Mouse (Mus musculus): ENCODE measurements around the gene Adipor2. TPM values are rescaled to one million over a fixed set of nuclear protein-coding genes. Genes with fewer than 3 reads are reported as not detected.

Gene Adipor2
- polyA plus RNA-seq, 1 experiment from 2014 or later = 39.2 TPM

- WGBS = 70% methylated on average over 7 of the region's 7 CpGs
- H3K4me3 ChIP-seq = no peak overlapping the region
- no peaks in the 10 kb centered on the region for H3K36me3 ChIP-seq (replicated peaks)
- no peak overlapping the region for H3K4me2 ChIP-seq
- H3K9ac ChIP-seq = no peak overlapping the region
- ATAC-seq (replicated peaks) = no peak
- no peaks in the 10 kb centered on the region for H3K27me3 ChIP-seq (replicated peaks)
- H3K9me3 ChIP-seq = no peaks in the 10 kb centered on the region
- peaks cover 26% of the 10 kb centered on the region for H3K4me1 ChIP-seq
- H3K27ac ChIP-seq = peak overlapping the region; percentile 64; the same call in 1 of the 2 replicates
These were observed 102.6 kb downstream of the Adipor2 start for GRCm38 (mm10) chr6:119314751-119315476.

DNA sequence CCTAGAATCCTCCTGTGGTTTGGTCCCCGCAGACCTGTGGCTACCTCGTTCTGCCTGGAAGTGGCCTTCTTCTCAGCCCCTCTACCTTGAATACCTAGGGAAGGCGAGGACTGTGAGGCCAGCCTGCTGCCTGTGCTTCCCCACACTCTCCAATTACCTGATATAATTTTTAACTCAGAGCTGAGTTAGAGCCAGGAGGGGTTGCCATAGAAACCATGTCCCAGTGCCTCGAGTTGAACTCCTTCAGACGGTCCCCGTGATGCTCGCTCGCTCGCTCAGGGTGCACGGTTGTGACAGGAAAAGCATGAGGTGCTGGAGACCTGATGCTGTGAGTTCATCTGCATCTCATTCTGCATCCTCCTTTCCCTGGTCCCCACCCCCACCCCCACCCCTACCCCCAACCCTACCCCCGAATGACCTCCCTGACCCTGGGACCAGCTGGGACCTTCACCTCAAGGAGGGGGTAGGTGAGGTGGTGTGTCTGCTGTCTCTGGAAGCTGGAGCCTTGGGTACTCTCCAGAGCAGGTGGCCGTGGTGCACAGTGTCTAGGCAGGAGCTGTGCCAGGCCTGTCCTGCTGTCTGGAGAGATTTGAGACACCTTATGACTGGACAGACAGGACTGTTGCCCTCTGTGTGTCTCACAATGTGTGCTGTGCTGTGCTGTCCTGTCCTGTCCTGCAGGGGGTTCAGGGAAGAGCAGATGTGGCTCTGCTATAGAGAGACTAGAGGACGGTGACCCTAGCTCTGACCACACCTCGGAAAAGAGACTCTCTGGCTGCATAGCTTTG lies 103.7 kb downstream of the Adipor2 start:
- Histone ChIP-seq H3K27ac (peak overlapping the region; percentile 64), H3K27me3 (replicated peaks) (no peaks in the 10 kb centered on the region), H3K9me3 (no peaks in the 10 kb centered on the region), H3K9ac (no peak overlapping the region; the same call in 1 of the 2 replicates), H3K4me3 (no peak overlapping the region), H3K4me1 (peaks cover 26% of the 10 kb centered on the region), H3K4me2 (no peak overlapping the region), H3K36me3 (replicated peaks) (no peaks in the 10 kb centered on the region)
- WGBS = 41% methylated on average over 14 of the region's 14 CpGs
- ATAC-seq (replicated peaks) = peak; percentile 92

- Histone ChIP-seq H3K27me3 (replicated peaks) (no peaks in the 10 kb centered on the region), H3K4me1 (peaks cover 28% of the 10 kb centered on the region), H3K36me3 (replicated peaks) (no peaks in the 10 kb centered on the region), H3K27ac (peak overlapping the region; percentile 64), H3K4me2 (no peak overlapping the region), H3K9ac (no peak overlapping the region), H3K4me3 (no peak overlapping the region), H3K9me3 (no peaks in the 10 kb centered on the region)
- ATAC-seq (replicated peaks) = peak; percentile 19; the same call in 1 of the 2 replicates
- WGBS = 62% methylated on average over 3 of the region's 3 CpGs
These were observed 104.4 kb downstream of the Adipor2 start for GRCm38 (mm10) chr6:119313096-119313495.

- H3K4me2 ChIP-seq = no peak overlapping the region
- H3K27me3 ChIP-seq (replicated peaks) = no peaks in the 10 kb centered on the region
- H3K9me3 ChIP-seq = no peaks in the 10 kb centered on the region
- no peak for ATAC-seq (replicated peaks)
- H3K27ac ChIP-seq = no peak overlapping the region
- 90% methylated on average over 6 of the region's 6 CpGs for WGBS
- peaks cover 28% of the 10 kb centered on the region for H3K4me1 ChIP-seq
- H3K4me3 ChIP-seq = no peak overlapping the region
- no peaks in the 10 kb centered on the region for H3K36me3 ChIP-seq (replicated peaks)
- H3K9ac ChIP-seq = no peak overlapping the region
These were observed 105.1 kb downstream of the Adipor2 start for GRCm38 (mm10) chr6:119312381-119312780.

GRCm38 (mm10) chr6:119310176-119310575 lies 107.3 kb downstream of the Adipor2 start:
- Histone ChIP-seq H3K9me3 (no peaks in the 10 kb centered on the region), H3K4me3 (no peak overlapping the region), H3K36me3 (replicated peaks) (no peaks in the 10 kb centered on the region), H3K27ac (no peak overlapping the region), H3K4me1 (peaks cover 25% of the 10 kb centered on the region), H3K27me3 (replicated peaks) (no peaks in the 10 kb centered on the region), H3K4me2 (no peak overlapping the region), H3K9ac (no peak overlapping the region)
- WGBS = 59% methylated on average over 9 of the region's 9 CpGs
- no peak for ATAC-seq (replicated peaks)

DNA sequence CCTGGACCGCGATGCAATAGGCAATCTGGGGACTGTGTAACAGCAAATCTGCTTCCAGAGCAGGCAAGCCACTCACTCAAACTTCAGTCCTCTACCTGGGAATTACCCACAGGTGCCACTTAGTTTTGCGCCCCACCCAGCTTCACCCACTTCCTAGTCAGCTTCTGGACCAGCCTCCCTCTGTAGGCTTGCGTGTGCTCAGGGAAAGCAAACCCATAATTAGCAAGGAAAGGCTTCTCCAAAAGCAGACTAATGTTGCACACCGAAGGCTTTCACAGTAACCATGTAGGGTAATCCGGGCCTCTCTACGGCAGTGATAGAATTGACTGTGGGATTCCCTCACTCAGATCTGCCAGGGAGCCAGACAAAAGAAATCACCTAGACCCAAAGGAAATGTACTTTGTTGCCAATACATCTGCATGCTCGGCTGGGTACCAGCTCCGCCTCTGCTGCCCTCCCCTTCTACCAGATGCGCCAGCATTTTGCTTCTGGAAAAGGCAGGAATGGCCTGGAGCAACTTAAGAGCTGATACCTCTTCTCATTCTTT lies 109.6 kb downstream of the Adipor2 start:
- ATAC-seq (replicated peaks) = no peak
- no peak overlapping the region for H3K27ac ChIP-seq
- H3K36me3 ChIP-seq (replicated peaks) = no peaks in the 10 kb centered on the region
- no peak overlapping the region for H3K9ac ChIP-seq
- 46% methylated on average over 10 of the region's 10 CpGs for WGBS
- no peak overlapping the region for H3K4me3 ChIP-seq
- H3K4me1 ChIP-seq = peaks cover 5% of the 10 kb centered on the region
- no peak overlapping the region for H3K4me2 ChIP-seq
- no peaks in the 10 kb centered on the region for H3K27me3 ChIP-seq (replicated peaks)
- H3K9me3 ChIP-seq = no peaks in the 10 kb centered on the region

GRCm38 (mm10) chr6:119303331-119303730 lies 114.2 kb downstream of the Adipor2 start:
- Histone ChIP-seq H3K4me1 (peaks cover under 1% of the 10 kb centered on the region; the same call in 1 of the 2 replicates), H3K4me2 (no peak overlapping the region), H3K9me3 (no peaks in the 10 kb centered on the region), H3K4me3 (no peak overlapping the region), H3K36me3 (replicated peaks) (no peaks in the 10 kb centered on the region), H3K9ac (no peak overlapping the region), H3K27me3 (replicated peaks) (no peaks in the 10 kb centered on the region), H3K27ac (no peak overlapping the region)
- 95% methylated on average over 6 of the region's 6 CpGs for WGBS
- ATAC-seq (replicated peaks) = no peak

Other genes with a start within 250 kb of the Adipor2 start
- gene Dcp1b, start 242.5 kb downstream of the Adipor2 start, polyA plus RNA-seq (2015; fragmentation: Nextera tagmentation; extraction: Ambion mirVana) = 13.8 and 14.2 TPM in 2 replicates
- 7.3 and 7.9 TPM in 2 replicates for gene Cacna1c, start 221.3 kb downstream of the Adipor2 start, polyA plus RNA-seq (2015; fragmentation: Nextera tagmentation; extraction: Ambion mirVana)
- gene Cacna2d4, start 181.2 kb downstream of the Adipor2 start, polyA plus RNA-seq (2015; fragmentation: Nextera tagmentation; extraction: Ambion mirVana) = 0.54 and 1.1 TPM in 2 replicates
- 10.6 and 12.7 TPM in 2 replicates for gene Lrtm2, start 86.9 kb downstream of the Adipor2 start, polyA plus RNA-seq (2015; fragmentation: Nextera tagmentation; extraction: Ambion mirVana)
- gene Fbxl14, start 62.0 kb upstream of the Adipor2 start, polyA plus RNA-seq (2015; fragmentation: Nextera tagmentation; extraction: Ambion mirVana) = 2.4 and 2.5 TPM in 2 replicates
- gene Wnt5b, start 126.6 kb upstream of the Adipor2 start, polyA plus RNA-seq (2015; fragmentation: Nextera tagmentation; extraction: Ambion mirVana) = 2.3 TPM in 2 replicates

Data from midbrain, embryonic 15.5 days (tissue).